In genomic region chr12:55444031-55444451, GRCm38 (mm10) we compare ENCODE assay signal across 21 mouse cellular contexts. TPM values are rescaled to one million over a fixed set of nuclear protein-coding genes. Genes with fewer than 3 reads are reported as not detected.
A peak's percentile ranks its signal among the peaks of the same experiment; 100 is the strongest.
DNase-seq lines count a peak whose midpoint lies in the region; ATAC-seq and TF ChIP-seq lines count a peak whose summit lies in the region.
"Had no signal": no experiment of that assay in that cellular context is flagged by ENCODE, and none has a peak within 500 bp of the region (broad histone marks: within the 10 kb centered on the region; RNA-seq: fewer than 3 reads in every experiment).

No protein-coding gene starts in this region.

- ATAC-seq in heart, embryonic 16.5 days (replicated peaks; ENCODE audit: extremely low read depth, insufficient read depth, low FRiP score) = no peak
- no peak for ATAC-seq in midbrain, embryonic 11.5 days (ENCODE audit: low FRiP score)
- no peak for ATAC-seq in midbrain, postnatal 0 days (ENCODE audit: low FRiP score)
- ATAC-seq in stomach, postnatal 0 days (ENCODE audit: low FRiP score, low TSS enrichment) = no peak
- no peak for ATAC-seq in granulocyte monocyte progenitor cell, adult 5-6 weeks (replicated peaks; ENCODE audit: poor library complexity, severe bottlenecking)
- ATAC-seq: liver, embryonic 12.5 days had no signal

- no peak overlapping the region for H3K4me3 ChIP-seq in heart, embryonic 16.5 days (ENCODE audit: low read length)
- no peak overlapping the region for H3K4me3 ChIP-seq in midbrain, embryonic 11.5 days (ENCODE audit: low read depth, low read length)
- H3K4me3 ChIP-seq in midbrain, postnatal 0 days (ENCODE audit: low read depth, low read length) = no peak overlapping the region
- no peak overlapping the region for H3K4me3 ChIP-seq in stomach, postnatal 0 days (ENCODE audit: low read depth, low read length)
- H3K4me3 ChIP-seq: forebrain, embryonic 12.5 days; heart, embryonic 12.5 days; hindbrain, embryonic 13.5 days; kidney, embryonic 15.5 days; left cerebral cortex, adult 2 months; liver, embryonic 12.5 days; midbrain, embryonic 10.5 days; neural tube, embryonic 15.5 days had no signal

- H3K27ac ChIP-seq in heart, embryonic 16.5 days (ENCODE audit: low read length) = peak overlapping the region; percentile 91
- no peak overlapping the region for H3K27ac ChIP-seq in midbrain, embryonic 11.5 days (ENCODE audit: low read depth, low read length)
- no peak overlapping the region for H3K27ac ChIP-seq in midbrain, postnatal 0 days (ENCODE audit: low read depth, low read length)
- peak overlapping the region; percentile 49; the same call in 1 of the 2 replicates for H3K27ac ChIP-seq in stomach, postnatal 0 days (replicated peaks)
- H3K27ac ChIP-seq: forebrain, embryonic 12.5 days; left cerebral cortex, adult 2 months; liver, embryonic 12.5 days had no signal

- TF ChIP-seq EP300 in stomach, postnatal 0 days (optimal IDR thresholded peaks at IDR 0.05) = no peak

- no peak overlapping the region for H3K9ac ChIP-seq in heart, embryonic 16.5 days (ENCODE audit: low read length)
- H3K9ac ChIP-seq in midbrain, embryonic 11.5 days (ENCODE audit: low read length) = no peak overlapping the region
- no peak overlapping the region for H3K9ac ChIP-seq in midbrain, postnatal 0 days (replicated peaks; ENCODE audit: low read length, poor library complexity, severe bottlenecking)
- H3K9ac ChIP-seq in stomach, postnatal 0 days (ENCODE audit: low read length) = no peak overlapping the region
- H3K9ac ChIP-seq: forebrain, embryonic 12.5 days; heart, embryonic 12.5 days; hindbrain, embryonic 13.5 days; liver, embryonic 12.5 days; neural tube, embryonic 15.5 days had no signal

- H3K4me1 ChIP-seq in heart, embryonic 16.5 days (ENCODE audit: control insufficient read depth, insufficient read depth, low read length) = peaks cover 52% of the 10 kb centered on the region
- peaks cover 7% of the 10 kb centered on the region for H3K4me1 ChIP-seq in midbrain, embryonic 11.5 days (ENCODE audit: control insufficient read depth, insufficient read depth, low read length)
- no peaks in the 10 kb centered on the region for H3K4me1 ChIP-seq in midbrain, postnatal 0 days (ENCODE audit: insufficient read depth, low read length)
- peaks cover 17% of the 10 kb centered on the region; the same call in 1 of the 2 replicates for H3K4me1 ChIP-seq in stomach, postnatal 0 days (replicated peaks; ENCODE audit: control insufficient read depth, insufficient read depth)

- no peaks in the 10 kb centered on the region for H3K9me3 ChIP-seq in heart, embryonic 16.5 days (replicated peaks; ENCODE audit: control insufficient read depth, low read length)
- H3K9me3 ChIP-seq in midbrain, embryonic 11.5 days (ENCODE audit: control insufficient read depth, low read length) = no peaks in the 10 kb centered on the region
- no peaks in the 10 kb centered on the region for H3K9me3 ChIP-seq in midbrain, postnatal 0 days (ENCODE audit: low read length)
- no peaks in the 10 kb centered on the region for H3K9me3 ChIP-seq in stomach, postnatal 0 days (ENCODE audit: control insufficient read depth, low read length)
- H3K9me3 ChIP-seq: forebrain, embryonic 12.5 days; heart, embryonic 12.5 days; hindbrain, embryonic 13.5 days; kidney, embryonic 15.5 days; liver, embryonic 12.5 days; midbrain, embryonic 10.5 days; neural tube, embryonic 15.5 days had no signal

- H3K27me3 ChIP-seq in heart, embryonic 16.5 days (ENCODE audit: control insufficient read depth, insufficient read depth, low read length) = no peaks in the 10 kb centered on the region
- no peaks in the 10 kb centered on the region for H3K27me3 ChIP-seq in midbrain, embryonic 11.5 days (ENCODE audit: control insufficient read depth, insufficient read depth, low read length)
- no peaks in the 10 kb centered on the region for H3K27me3 ChIP-seq in midbrain, postnatal 0 days (ENCODE audit: insufficient read depth, low read length)
- H3K27me3 ChIP-seq in stomach, postnatal 0 days (ENCODE audit: control insufficient read depth, insufficient read depth, low read length) = no peaks in the 10 kb centered on the region
- H3K27me3 ChIP-seq: forebrain, embryonic 12.5 days; heart, embryonic 12.5 days; hindbrain, embryonic 13.5 days; kidney, embryonic 15.5 days; liver, embryonic 12.5 days; neural tube, embryonic 15.5 days had no signal

- 0 out of 2 replicates have a peak overlapping the region, but pooled peaks have one; percentile 3 for H3K4me2 ChIP-seq in heart, embryonic 16.5 days (ENCODE audit: low read depth, low read length)
- H3K4me2 ChIP-seq in midbrain, embryonic 11.5 days = no peak overlapping the region
- no peak overlapping the region for H3K4me2 ChIP-seq in midbrain, postnatal 0 days (ENCODE audit: low read depth, low read length, poor library complexity, severe bottlenecking)
- no peak overlapping the region for H3K4me2 ChIP-seq in stomach, postnatal 0 days (replicated peaks; ENCODE audit: low read depth)
- H3K4me2 ChIP-seq: forebrain, embryonic 12.5 days; hindbrain, embryonic 13.5 days; kidney, embryonic 15.5 days; liver, embryonic 12.5 days; neural tube, embryonic 15.5 days had no signal

- no peak for TF ChIP-seq CTCF in midbrain, postnatal 0 days (IDR thresholded peaks at IDR 0.05)
- TF ChIP-seq CTCF in stomach, postnatal 0 days (IDR thresholded peaks at IDR 0.05; ENCODE audit: low read depth) = no peak

- no peaks in the 10 kb centered on the region for H3K36me3 ChIP-seq in heart, embryonic 16.5 days (ENCODE audit: control insufficient read depth, insufficient read depth)
- no peaks in the 10 kb centered on the region for H3K36me3 ChIP-seq in midbrain, embryonic 11.5 days (ENCODE audit: control insufficient read depth, insufficient read depth, low read length)
- no peaks in the 10 kb centered on the region for H3K36me3 ChIP-seq in midbrain, postnatal 0 days (ENCODE audit: insufficient read depth, low read length)
- no peaks in the 10 kb centered on the region for H3K36me3 ChIP-seq in stomach, postnatal 0 days (ENCODE audit: control insufficient read depth, insufficient read depth, low read length)
- H3K36me3 ChIP-seq: forebrain, embryonic 12.5 days; heart, embryonic 12.5 days; hindbrain, embryonic 13.5 days; kidney, embryonic 15.5 days; liver, embryonic 12.5 days; midbrain, embryonic 10.5 days; neural tube, embryonic 15.5 days had no signal

- 86% methylated on average over 4 of the region's 4 CpGs for WGBS in heart, embryonic 16.5 days
- 92% methylated on average over 4 of the region's 4 CpGs for WGBS in midbrain, embryonic 11.5 days
- WGBS in midbrain, postnatal 0 days = 89% methylated on average over 4 of the region's 4 CpGs
- 69% methylated on average over 4 of the region's 4 CpGs for WGBS in stomach, postnatal 0 days

- no peak for DNase-seq in heart, postnatal 4 days
- peak; percentile 66 for DNase-seq in midbrain, embryonic 11.5 days (ENCODE audit: low spot score, missing footprints)
- DNase-seq in midbrain, postnatal 0 days (ENCODE audit: low spot score) = no peak
- DNase-seq in stomach, postnatal 0 days (ENCODE audit: low spot score) = no peak
- peak; percentile 62 for DNase-seq in thymus, postnatal 4 days
- no peak for DNase-seq in left cerebral cortex, adult 9 months (ENCODE audit: low spot score in 2 of 2)
- DNase-seq: adrenal gland, postnatal 36 days; B cell, adult 2 months; cerebellum, adult 9-10 months; gastrocnemius, postnatal 25 days; right cerebral cortex, postnatal 4 days had no signal

RNA-seq across cellular contexts. Expression of gene Nfkbia, which starts 48.4 kb away (rescaled TPM):
- polyA plus RNA-seq in heart, embryonic 16.5 days (2015; fragmentation: Nextera tagmentation; extraction: Ambion mirVana) = 80.8 and 85.9 TPM in 2 replicates
- total RNA-seq in heart, postnatal 4 days (2021) = 10 to 100 TPM; 31.4 to 34.2 TPM
- 43.1 and 45.0 TPM in 2 replicates for polyA plus RNA-seq in midbrain, embryonic 11.5 days (2014; fragmentation: Nextera tagmentation; extraction: Ambion mirVana)
- 40.8 and 51.4 TPM in 2 replicates for total RNA-seq in midbrain, postnatal 0 days (2014; rRNA removed)
- polyA plus RNA-seq in midbrain, postnatal 0 days (2015; fragmentation: Nextera tagmentation; extraction: Ambion mirVana) = 74.6 and 77.3 TPM in 2 replicates
- polyA plus RNA-seq in stomach, postnatal 0 days (2015; fragmentation: Nextera tagmentation; extraction: Ambion mirVana) = 110 and 119 TPM in 2 replicates
- 7.5 and 15.3 TPM in 2 replicates for total RNA-seq in granulocyte monocyte progenitor cell, adult 5-6 weeks (2014; fragmentation: Nextera tagmentation)
- 65.5 and 75.3 TPM in 2 replicates for total RNA-seq in granulocyte monocyte progenitor cell, adult 5-6 weeks (2017)

Comparison
In these comparisons a context has a peak if more than half of its experiments do, and no peak if none do; other contexts are left out.
1. DNase-seq: peak in midbrain, embryonic 11.5 days (single experiment) and thymus, postnatal 4 days (single experiment); none in heart, postnatal 4 days (single experiment), midbrain, postnatal 0 days (single experiment), stomach, postnatal 0 days (single experiment) and left cerebral cortex, adult 9 months (0 of 2).
2. H3K27ac ChIP-seq: peak in heart, embryonic 16.5 days (single experiment) and stomach, postnatal 0 days (single experiment); none in midbrain, embryonic 11.5 days (single experiment) and midbrain, postnatal 0 days (single experiment).